Mouse (Mus musculus) megakaryocyte, embryonic 14.5 days (primary cell): ENCODE measurements around the gene Kcnh1. TPM values are rescaled to one million over a fixed set of nuclear protein-coding genes. Genes with fewer than 3 reads are reported as not detected.

Experiments
- H3K27me3 ChIP-seq: replicated peaks from 2 replicates; pipeline ENCODE3; 2012; ENCODE audit warnings: inconsistent platforms
- H3K36me3 ChIP-seq: replicated peaks from 2 replicates; pipeline ENCODE3; 2012; ENCODE audit warnings: low read length, inconsistent platforms, mixed read lengths
- H3K4me1 ChIP-seq: 2 replicates; pipeline ENCODE4 v1.6.1; 2012; ENCODE audit warnings: inconsistent platforms
- H3K4me3 ChIP-seq: replicated peaks from 2 replicates; pipeline ENCODE3; 2012; ENCODE audit warnings: moderate library complexity, mild to moderate bottlenecking, inconsistent platforms
- H3K9me3 ChIP-seq: 2 replicates; pipeline ENCODE4 v1.6.1; 2012; ENCODE audit warnings: inconsistent platforms
- FLI1 ChIP-seq: IDR thresholded peaks from 2 replicates; pipeline ENCODE4 v1.6.1; 2012; ENCODE audit warnings: low read length, inconsistent platforms, mixed read lengths
- GATA1 ChIP-seq: IDR thresholded peaks from 3 replicates; pipeline ENCODE4 v1.6.1; 2012; ENCODE audit warnings: mixed read lengths, low read length, inconsistent platforms, borderline replicate concordance
- polyA plus RNA-seq: library from polyadenylated mRNA; stranded (reverse); fragments of >175 nt; gene quantifications from 2 replicates; pipeline ENCODE4 v1.2.3, GENCODE M21; 2012; ENCODE audit warnings: low replicate concordance; ENCODE audit not compliant: insufficient read depth

Kcnh1 gene
- polyA plus RNA-seq, 1 experiment, result not detected

- Histone ChIP-seq H3K36me3 (no peaks in the 10 kb centered on the region), H3K27me3 (no peaks in the 10 kb centered on the region)
These were observed 75.1 kb downstream of the Kcnh1 start for GRCm38 (mm10) chr1:192265704-192266103.

GRCm38 (mm10) chr1:192266956-192267355, 76.4 kb downstream of the Kcnh1 start:
- no peaks in the 10 kb centered on the region for H3K9me3 ChIP-seq
- no peaks in the 10 kb centered on the region for H3K4me1 ChIP-seq
- no peaks in the 10 kb centered on the region for H3K36me3 ChIP-seq
- no peaks in the 10 kb centered on the region for H3K27me3 ChIP-seq
- no peak for TF ChIP-seq FLI1
- no peak for TF ChIP-seq GATA1
- no peak overlapping the region for H3K4me3 ChIP-seq

More at GRCm38 (mm10) chr1:192265704-192266103, 75.1 kb downstream of the Kcnh1 start:
- TF ChIP-seq FLI1 (no peak), GATA1 (no peak)
- Histone ChIP-seq H3K4me1 (no peaks in the 10 kb centered on the region), H3K9me3 (no peaks in the 10 kb centered on the region), H3K4me3 (no peak overlapping the region)

DNA sequence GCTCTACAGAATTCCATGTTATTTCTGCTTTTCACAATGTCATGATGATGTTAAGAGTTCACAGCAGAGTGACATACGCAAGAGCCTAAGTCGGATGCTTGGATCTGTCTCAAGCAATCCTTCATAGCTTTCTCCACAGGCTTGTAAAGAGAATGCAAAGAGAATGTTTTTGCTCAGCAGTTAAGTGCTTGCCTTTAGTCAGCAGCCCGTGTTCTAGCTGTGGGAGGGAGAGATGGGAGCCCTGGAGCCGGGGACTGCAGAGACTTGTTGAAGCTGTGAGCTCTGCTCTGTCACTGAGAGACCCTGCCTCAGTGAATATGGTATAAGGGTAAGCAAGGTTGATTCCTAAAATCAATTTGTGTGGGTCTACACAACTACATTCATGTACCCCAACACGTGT, 78.3 kb downstream of the Kcnh1 start:
- TF ChIP-seq FLI1, result no peak
- no peak for TF ChIP-seq GATA1
- Histone ChIP-seq H3K4me3 (no peak overlapping the region), H3K9me3 (no peaks in the 10 kb centered on the region), H3K27me3 (no peaks in the 10 kb centered on the region), H3K36me3 (no peaks in the 10 kb centered on the region), H3K4me1 (no peaks in the 10 kb centered on the region)

GRCm38 (mm10) chr1:192269911-192270310, 79.3 kb downstream of the Kcnh1 start:
- Histone ChIP-seq H3K36me3 (no peaks in the 10 kb centered on the region), H3K27me3 (no peaks in the 10 kb centered on the region), H3K4me3 (no peak overlapping the region), H3K9me3 (no peaks in the 10 kb centered on the region), H3K4me1 (no peaks in the 10 kb centered on the region)
- TF ChIP-seq GATA1 (no peak), FLI1 (no peak)

DNA sequence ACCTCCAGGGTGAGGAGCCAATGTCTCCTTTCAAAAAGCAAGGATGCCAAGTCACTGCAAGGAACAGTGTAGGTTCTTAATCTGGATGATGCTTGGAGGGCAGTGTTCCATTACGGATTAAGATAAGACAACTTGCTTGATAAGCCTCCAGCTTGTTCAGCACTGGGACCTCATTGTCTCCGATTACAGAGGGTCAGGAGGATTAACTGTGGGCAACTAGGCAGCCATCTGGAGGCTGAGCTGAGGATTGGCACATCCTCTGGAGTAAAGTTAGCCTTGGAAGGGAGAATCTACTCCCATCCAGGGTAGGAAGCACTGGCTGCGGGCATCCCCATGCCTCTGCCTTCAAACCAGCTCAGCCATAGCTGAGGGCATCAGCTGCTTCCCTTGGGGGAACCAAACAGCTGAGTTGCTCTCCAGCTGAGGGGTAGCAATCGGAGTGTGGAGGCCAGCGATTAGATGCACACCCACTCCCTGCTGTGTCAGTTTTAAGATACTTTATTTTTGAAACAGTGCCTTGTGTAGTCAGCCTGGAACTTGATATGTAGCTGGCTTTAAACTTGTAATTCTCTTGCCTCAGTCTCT, 87.3 kb downstream of the Kcnh1 start:
- Histone ChIP-seq H3K9me3 (no peaks in the 10 kb centered on the region), H3K4me3 (no peak overlapping the region), H3K4me1 (no peaks in the 10 kb centered on the region), H3K36me3 (no peaks in the 10 kb centered on the region), H3K27me3 (peaks cover 3% of the 10 kb centered on the region)
- no peak for TF ChIP-seq GATA1
- no peak for TF ChIP-seq FLI1

DNA sequence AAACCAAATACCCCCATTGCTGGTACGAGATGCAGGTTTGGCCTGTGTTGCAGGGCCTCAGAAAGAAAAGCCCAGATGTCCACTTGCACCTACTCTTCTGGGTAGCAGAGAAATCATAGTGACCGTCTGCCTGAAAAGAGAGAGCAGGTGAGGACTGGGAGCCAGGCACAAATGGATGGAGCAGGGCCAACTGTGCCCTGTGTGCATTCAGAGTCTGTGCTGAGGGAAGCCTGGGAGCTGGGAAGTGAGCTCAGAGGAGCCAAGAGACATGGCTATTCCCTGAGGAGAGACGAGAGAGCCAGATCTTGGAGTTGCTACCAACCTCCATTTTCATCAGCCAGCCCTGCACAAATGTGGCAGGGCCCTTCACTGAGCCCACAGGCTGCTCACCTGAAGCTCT, 93.8 kb downstream of the Kcnh1 start:
- Histone ChIP-seq H3K4me3 (no peak overlapping the region), H3K27me3 (peaks cover 4% of the 10 kb centered on the region), H3K4me1 (no peaks in the 10 kb centered on the region), H3K36me3 (no peaks in the 10 kb centered on the region), H3K9me3 (no peaks in the 10 kb centered on the region)
- TF ChIP-seq FLI1 (no peak), GATA1 (no peak)

DNA sequence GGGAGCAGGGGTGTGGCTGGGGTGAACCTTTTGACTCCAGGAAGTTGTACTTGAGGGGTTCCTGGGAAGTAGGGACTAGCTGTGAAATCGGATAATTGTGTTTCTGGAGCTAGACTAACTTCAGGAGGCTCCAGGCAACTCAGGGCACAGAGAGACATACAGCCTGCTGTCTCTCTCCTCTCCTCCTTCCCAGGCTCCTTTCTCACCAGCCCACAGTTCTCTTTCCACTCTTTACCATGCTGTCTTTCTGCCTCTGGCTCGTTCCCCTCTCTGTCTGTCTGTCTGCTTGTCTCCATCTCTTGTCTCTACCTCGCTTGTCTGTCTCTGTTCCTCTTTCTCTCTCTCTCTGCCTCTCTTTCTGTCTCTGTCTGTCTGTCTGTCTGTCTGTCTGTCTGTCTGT, 94.4 kb downstream of the Kcnh1 start:
- no peak for TF ChIP-seq FLI1
- no peak for TF ChIP-seq GATA1
- Histone ChIP-seq H3K9me3 (no peaks in the 10 kb centered on the region), H3K4me1 (no peaks in the 10 kb centered on the region), H3K36me3 (no peaks in the 10 kb centered on the region), H3K4me3 (no peak overlapping the region), H3K27me3 (peaks cover 4% of the 10 kb centered on the region)

- H3K4me3 ChIP-seq, result no peak overlapping the region
- peaks cover 3% of the 10 kb centered on the region for H3K27me3 ChIP-seq
- TF ChIP-seq GATA1, result no peak
- TF ChIP-seq FLI1, result no peak
- no peaks in the 10 kb centered on the region for H3K36me3 ChIP-seq
- no peaks in the 10 kb centered on the region for H3K9me3 ChIP-seq
- H3K4me1 ChIP-seq, result no peaks in the 10 kb centered on the region
These were observed 97.9 kb downstream of the Kcnh1 start for GRCm38 (mm10) chr1:192288456-192288855.

GRCm38 (mm10) chr1:192291286-192291685, 100.7 kb downstream of the Kcnh1 start:
- no peaks in the 10 kb centered on the region for H3K27me3 ChIP-seq
- no peak overlapping the region for H3K4me3 ChIP-seq
- H3K36me3 ChIP-seq, result no peaks in the 10 kb centered on the region
- H3K4me1 ChIP-seq, result no peaks in the 10 kb centered on the region
- H3K9me3 ChIP-seq, result no peaks in the 10 kb centered on the region
- TF ChIP-seq FLI1, result no peak
- no peak for TF ChIP-seq GATA1

DNA sequence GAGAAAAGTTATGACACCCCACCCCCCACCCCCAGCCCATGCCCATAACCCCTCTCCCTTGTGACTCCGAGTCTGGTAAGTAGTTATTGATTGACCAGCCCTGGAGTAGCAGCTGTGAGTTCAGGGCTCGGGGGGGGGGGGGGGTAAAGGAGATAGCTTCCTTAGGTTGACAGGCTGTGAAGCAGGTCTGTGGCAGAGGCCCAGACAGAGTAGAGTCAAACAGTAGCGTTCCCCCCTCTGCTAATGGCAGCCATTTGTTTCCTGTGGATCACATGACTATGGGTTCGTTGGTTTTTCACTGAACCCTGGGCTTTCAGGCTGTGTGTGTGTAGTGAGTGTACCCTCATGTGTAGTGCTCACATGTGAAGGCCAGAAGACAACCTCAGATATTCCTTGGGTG, 102.8 kb downstream of the Kcnh1 start:
- no peaks in the 10 kb centered on the region for H3K4me1 ChIP-seq
- TF ChIP-seq FLI1 (no peak), GATA1 (no peak)
- no peaks in the 10 kb centered on the region for H3K27me3 ChIP-seq
- no peaks in the 10 kb centered on the region for H3K36me3 ChIP-seq
- H3K4me3 ChIP-seq, result no peak overlapping the region
- H3K9me3 ChIP-seq, result no peaks in the 10 kb centered on the region

- TF ChIP-seq FLI1 (no peak), GATA1 (no peak)
- Histone ChIP-seq H3K4me3 (no peak overlapping the region), H3K9me3 (no peaks in the 10 kb centered on the region), H3K27me3 (peaks cover 2% of the 10 kb centered on the region), H3K36me3 (no peaks in the 10 kb centered on the region), H3K4me1 (no peaks in the 10 kb centered on the region)
These were observed 103.3 kb downstream of the Kcnh1 start for GRCm38 (mm10) chr1:192293921-192294320.
